Mouse (Mus musculus) heart, embryonic 13.5 days (tissue): ENCODE results near the gene Dyx1c1. TPM values are rescaled to one million over a fixed set of nuclear protein-coding genes. Genes with fewer than 3 reads are reported as not detected.

Experiments used
- ATAC-seq: fragments of 200-750 bp; cut with Nextera tagmentation; 2 replicates; pipeline ENCODE4 v1.8.0; 2017; ENCODE audit warnings: moderate TSS enrichment; ENCODE audit not compliant: insufficient number of reproducible peaks, low FRiP score, low TSS enrichment; ENCODE audit errors: extremely low read depth
- H3K27ac ChIP-seq: fragments of 300-500 bp; sonication (generic); replicated peaks from 2 replicates; pipeline ENCODE4 v1.5.1; 2015; ENCODE audit warnings: moderate library complexity, mild to moderate bottlenecking, inconsistent platforms
- H3K27me3 ChIP-seq: fragments of 300-500 bp; sonication (generic); replicated peaks from 2 replicates; pipeline ENCODE4 v1.6.1; 2015; ENCODE audit warnings: mild to moderate bottlenecking, inconsistent platforms
- H3K36me3 ChIP-seq: fragments of 300-500 bp; sonication (generic); 2 replicates; pipeline ENCODE4 v1.6.1; 2015; ENCODE audit warnings: mild to moderate bottlenecking, inconsistent platforms
- H3K4me1 ChIP-seq: fragments of 300-500 bp; sonication (generic); 2 replicates; pipeline ENCODE4 v1.6.1; 2015; ENCODE audit warnings: inconsistent platforms
- H3K4me2 ChIP-seq: fragments of 300-500 bp; sonication (generic); 2 replicates; pipeline ENCODE4 v1.6.1; 2015; ENCODE audit warnings: inconsistent platforms, mild to moderate bottlenecking, moderate library complexity
- H3K4me3 ChIP-seq: fragments of 300-500 bp; sonication (generic); 2 replicates; pipeline ENCODE4 v1.5.1; 2015; ENCODE audit warnings: moderate library complexity, mild to moderate bottlenecking, inconsistent platforms
- H3K9ac ChIP-seq: fragments of 300-500 bp; sonication (generic); 2 replicates; pipeline ENCODE4 v1.6.1; 2015; ENCODE audit warnings: inconsistent platforms, mild to moderate bottlenecking, moderate library complexity
- H3K9me3 ChIP-seq: fragments of 300-500 bp; sonication (generic); 2 replicates; pipeline ENCODE4 v1.6.1; 2016; ENCODE audit warnings: inconsistent platforms
- WGBS: fragments of 180-500 bp; shearing (Covaris S2); methylation state at CpG from one replicate; pipeline ENCODE4 v1.1.7; 2015; ENCODE audit warnings: mixed read lengths; 5-methylcytosine and 5-hydroxymethylcytosine counted together
- polyA plus RNA-seq: library from polyadenylated mRNA; unstranded; fragments of >200 nt; fragmentation: Nextera tagmentation; extraction: Ambion mirVana; gene quantifications from 2 replicates; pipeline ENCODE4 v1.2.1, GENCODE M21; 2015

Gene Dyx1c1
- polyA plus RNA-seq, 1 experiment from 2014 or later = 0.88 TPM

DNA sequence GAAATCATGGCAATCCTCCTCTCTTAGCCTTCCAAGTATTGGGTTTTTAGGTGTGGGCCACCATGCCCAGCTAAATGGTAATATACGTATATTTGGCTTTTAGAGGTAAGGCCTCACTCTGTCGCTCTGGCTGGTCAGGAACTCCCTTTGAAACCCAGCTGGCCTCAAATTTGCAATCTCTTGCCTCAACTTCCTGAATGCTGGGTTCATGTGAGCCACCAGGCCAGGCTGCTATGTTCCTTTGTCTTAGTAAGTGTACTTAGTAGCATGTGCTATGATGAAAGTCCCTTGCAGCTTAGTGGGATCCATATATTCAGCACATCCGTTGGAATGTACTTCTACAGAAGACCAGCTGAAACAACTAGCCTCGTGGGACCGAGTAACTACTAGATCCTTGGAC is 16.1 kb downstream of the Dyx1c1 start:
- H3K9me3 ChIP-seq = no peaks in the 10 kb centered on the region
- WGBS = 78% methylated on average over 5 of the region's 5 CpGs
- H3K9ac ChIP-seq = no peak overlapping the region
- H3K4me3 ChIP-seq = no peak overlapping the region
- H3K27me3 ChIP-seq = no peaks in the 10 kb centered on the region
- no peaks in the 10 kb centered on the region for H3K36me3 ChIP-seq
- no peak overlapping the region for H3K4me2 ChIP-seq
- no peaks in the 10 kb centered on the region for H3K4me1 ChIP-seq
- H3K27ac ChIP-seq = no peak overlapping the region
- ATAC-seq = no peak

GRCm38 (mm10) chr9:72975242-72975641 is 16.7 kb downstream of the Dyx1c1 start:
- H3K4me3 ChIP-seq = no peak overlapping the region

DNA sequence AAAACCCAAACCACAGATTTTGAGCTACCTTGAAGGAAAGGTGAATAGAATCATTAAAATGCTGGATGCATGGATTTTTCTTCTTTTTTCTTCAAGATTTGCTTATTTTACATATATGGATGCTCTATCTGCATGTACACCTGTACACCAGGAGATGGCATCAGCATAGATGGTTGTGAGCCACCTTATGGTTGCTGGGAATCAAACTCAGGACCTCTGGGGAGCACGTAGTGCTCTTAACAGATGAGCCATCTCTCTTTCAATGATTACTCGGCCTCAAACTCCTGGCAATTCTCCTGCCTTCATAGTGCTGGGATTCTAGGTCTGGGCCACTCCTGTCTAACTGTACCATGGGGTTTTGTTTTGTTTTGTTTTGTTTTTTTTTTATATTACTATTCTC is 24.5 kb downstream of the Dyx1c1 start:
- H3K27ac ChIP-seq = no peak overlapping the region
- H3K27me3 ChIP-seq = 0 out of 2 replicates have a peak, but pooled peaks cover 6% of the 10 kb centered on the region
- H3K36me3 ChIP-seq = no peaks in the 10 kb centered on the region
- H3K4me1 ChIP-seq = peaks cover 13% of the 10 kb centered on the region
- 53% methylated on average over 2 of the region's 2 CpGs for WGBS
- no peak for ATAC-seq
- H3K4me2 ChIP-seq = no peak overlapping the region
- no peak overlapping the region for H3K4me3 ChIP-seq
- no peak overlapping the region for H3K9ac ChIP-seq
- H3K9me3 ChIP-seq = no peaks in the 10 kb centered on the region

More at GRCm38 (mm10) chr9:72975242-72975641, 16.7 kb downstream of the Dyx1c1 start:
- no peak overlapping the region for H3K27ac ChIP-seq
- WGBS = 88% methylated on average over 1 of the region's 1 CpGs
- no peaks in the 10 kb centered on the region for H3K27me3 ChIP-seq
- no peak overlapping the region for H3K4me2 ChIP-seq
- no peaks in the 10 kb centered on the region for H3K4me1 ChIP-seq
- no peaks in the 10 kb centered on the region for H3K9me3 ChIP-seq
- no peak overlapping the region for H3K9ac ChIP-seq
- H3K36me3 ChIP-seq = no peaks in the 10 kb centered on the region
- no peak for ATAC-seq

GRCm38 (mm10) chr9:72985250-72986220 is 26.9 kb downstream of the Dyx1c1 start, which contains the start of the genes Ccpg1os and Ccpg1:
Gene Ccpg1os (minus strand): TSS chr9:72985382.
Gene Ccpg1 (plus strand): TSS chr9:72985429.
- peak within 1 kb of the TSS; percentile 89 for H3K9ac ChIP-seq
- H3K4me3 ChIP-seq = peak within 1 kb of the TSS; percentile 91
- H3K27ac ChIP-seq = peak within 1 kb of the TSS; percentile 74
- H3K4me1 ChIP-seq = peaks cover 13% of the 10 kb centered on the region
- peak; percentile 97 for ATAC-seq
- H3K4me2 ChIP-seq = peak within 1 kb of the TSS; percentile 96
- under 1% methylated on average over 88 of the region's 88 CpGs for WGBS
- H3K9me3 ChIP-seq = no peaks in the 10 kb centered on the region
- H3K36me3 ChIP-seq = no peaks in the 10 kb centered on the region
- 0 out of 2 replicates have a peak, but pooled peaks cover 6% of the 10 kb centered on the region for H3K27me3 ChIP-seq

- peaks cover 13% of the 10 kb centered on the region for H3K4me1 ChIP-seq
- no peak overlapping the region for H3K4me2 ChIP-seq
- 65% methylated on average over 3 of the region's 3 CpGs for WGBS
- ATAC-seq = no peak
- H3K4me3 ChIP-seq = no peak overlapping the region
- no peaks in the 10 kb centered on the region for H3K36me3 ChIP-seq
- H3K9ac ChIP-seq = no peak overlapping the region
- 0 out of 2 replicates have a peak, but pooled peaks cover 6% of the 10 kb centered on the region for H3K27me3 ChIP-seq
- no peak overlapping the region for H3K27ac ChIP-seq
- H3K9me3 ChIP-seq = no peaks in the 10 kb centered on the region
Observed at GRCm38 (mm10) chr9:72987703-72988102, 29.1 kb downstream of the Dyx1c1 start.

- Histone ChIP-seq H3K9ac (no peak overlapping the region), H3K4me3 (no peak overlapping the region), H3K4me2 (no peak overlapping the region), H3K27me3 (0 out of 2 replicates have a peak, but pooled peaks cover 6% of the 10 kb centered on the region), H3K4me1 (peaks cover 13% of the 10 kb centered on the region), H3K36me3 (no peaks in the 10 kb centered on the region), H3K27ac (no peak overlapping the region), H3K9me3 (no peaks in the 10 kb centered on the region)
- no peak for ATAC-seq
- 82% methylated on average over 5 of the region's 5 CpGs for WGBS
Observed at GRCm38 (mm10) chr9:72988706-72989105, 30.1 kb downstream of the Dyx1c1 start.

GRCm38 (mm10) chr9:72991420-72991819 is 32.8 kb downstream of the Dyx1c1 start:
- Histone ChIP-seq H3K27me3 (0 out of 2 replicates have a peak, but pooled peaks cover 6% of the 10 kb centered on the region), H3K4me3 (no peak overlapping the region), H3K4me2 (no peak overlapping the region), H3K9ac (no peak overlapping the region), H3K27ac (no peak overlapping the region), H3K4me1 (no peaks in the 10 kb centered on the region; the same call in 1 of the 2 replicates), H3K9me3 (no peaks in the 10 kb centered on the region), H3K36me3 (no peaks in the 10 kb centered on the region)
- no peak for ATAC-seq
- 77% methylated on average over 2 of the region's 2 CpGs for WGBS

DNA sequence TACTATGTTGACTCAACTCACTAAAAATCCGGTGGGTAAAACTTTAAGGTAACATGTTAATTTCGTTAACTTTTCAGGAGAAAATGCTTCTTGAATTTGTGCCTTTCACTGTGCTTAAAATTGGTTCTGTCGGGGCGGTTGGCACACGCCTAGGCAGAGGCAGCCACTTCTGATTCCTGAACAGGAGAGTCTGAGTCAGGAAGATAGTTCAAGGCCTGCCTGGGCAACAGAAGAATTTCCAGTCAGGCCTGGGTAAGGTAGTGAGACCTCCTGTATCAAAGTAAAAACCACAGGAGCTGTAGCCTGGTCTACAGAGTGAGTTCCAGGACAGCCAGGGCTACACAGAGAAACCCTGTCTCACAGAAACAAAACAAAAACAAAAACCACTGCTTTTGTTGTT is 34.0 kb downstream of the Dyx1c1 start:
- Histone ChIP-seq H3K9ac (no peak overlapping the region), H3K4me3 (no peak overlapping the region), H3K9me3 (no peaks in the 10 kb centered on the region), H3K4me1 (no peaks in the 10 kb centered on the region), H3K27me3 (no peaks in the 10 kb centered on the region), H3K27ac (no peak overlapping the region), H3K4me2 (no peak overlapping the region), H3K36me3 (no peaks in the 10 kb centered on the region)
- ATAC-seq = no peak
- 74% methylated on average over 5 of the region's 5 CpGs for WGBS

GRCm38 (mm10) chr9:72996167-72996566 is 37.6 kb downstream of the Dyx1c1 start:
- no peaks in the 10 kb centered on the region for H3K9me3 ChIP-seq
- ATAC-seq = no peak
- H3K4me3 ChIP-seq = no peak overlapping the region
- H3K9ac ChIP-seq = no peak overlapping the region
- H3K36me3 ChIP-seq = 0 out of 2 replicates have a peak, but pooled peaks cover 3% of the 10 kb centered on the region
- no peak overlapping the region for H3K27ac ChIP-seq
- no peaks in the 10 kb centered on the region for H3K4me1 ChIP-seq
- H3K4me2 ChIP-seq = no peak overlapping the region
- no peaks in the 10 kb centered on the region for H3K27me3 ChIP-seq

GRCm38 (mm10) chr9:72996806-72997205 is 38.2 kb downstream of the Dyx1c1 start:
- Histone ChIP-seq H3K27ac (no peak overlapping the region), H3K4me2 (no peak overlapping the region), H3K27me3 (no peaks in the 10 kb centered on the region), H3K4me3 (no peak overlapping the region), H3K9me3 (no peaks in the 10 kb centered on the region), H3K9ac (no peak overlapping the region), H3K36me3 (0 out of 2 replicates have a peak, but pooled peaks cover 3% of the 10 kb centered on the region), H3K4me1 (no peaks in the 10 kb centered on the region)
- no peak for ATAC-seq
- 57% methylated on average over 7 of the region's 7 CpGs for WGBS

DNA sequence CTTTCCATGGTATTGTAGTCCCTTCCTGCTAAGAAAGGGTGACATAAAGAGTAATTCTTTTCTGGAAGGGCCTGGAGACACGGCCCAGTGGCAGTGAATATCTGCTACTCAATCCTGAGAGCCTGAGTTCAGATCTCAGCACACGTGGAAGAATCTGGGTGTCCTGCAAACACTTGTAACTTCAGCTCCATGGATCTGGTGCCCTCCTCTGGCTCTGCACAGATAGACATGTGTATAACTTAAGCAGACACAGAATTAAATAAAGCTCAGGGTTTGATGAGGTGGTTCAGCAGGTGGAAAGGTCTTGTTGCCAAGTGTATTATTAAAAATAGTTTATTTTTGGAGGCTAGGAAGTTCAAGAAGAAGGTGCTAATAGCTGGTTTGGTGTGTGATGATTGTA is 41.9 kb downstream of the Dyx1c1 start:
- H3K9me3 ChIP-seq = no peaks in the 10 kb centered on the region
- H3K27me3 ChIP-seq = no peaks in the 10 kb centered on the region
- ATAC-seq = no peak
- H3K27ac ChIP-seq = no peak overlapping the region
- H3K36me3 ChIP-seq = peaks cover 14% of the 10 kb centered on the region
- no peaks in the 10 kb centered on the region for H3K4me1 ChIP-seq
- H3K4me3 ChIP-seq = no peak overlapping the region
- 70% methylated on average over 2 of the region's 2 CpGs for WGBS
- no peak overlapping the region for H3K9ac ChIP-seq
- no peak overlapping the region for H3K4me2 ChIP-seq
